Mouse (Mus musculus) layer of hippocampus, adult 2 months (tissue): ENCODE measurements around the gene Cat. TPM values are rescaled to one million over a fixed set of nuclear protein-coding genes. Genes with fewer than 3 reads are reported as not detected.
A peak's percentile ranks its signal among the peaks of the same experiment; 100 is the strongest.

ENCODE experiments used
- DNase-seq, 2 experiments: peaks; one replicate each; pipeline ENCODE4 v3.0.0; 2022; ENCODE audit warnings: low spot score in 2 of 2
- H3K27ac ChIP-seq: fragments of 200-600 bp; 2 replicates; pipeline ENCODE4 v1.8.1; 2022
- H3K4me3 ChIP-seq: fragments of 200-600 bp; 2 replicates; pipeline ENCODE4 v1.8.1; 2022; ENCODE audit warnings: mild to moderate bottlenecking
- CTCF ChIP-seq: fragments of 200-600 bp; conservative IDR thresholded peaks from 2 replicates; pipeline ENCODE4 v1.8.1; 2022; ENCODE audit warnings: antibody characterized with exemption, mild to moderate bottlenecking, moderate library complexity
- total RNA-seq, 2 experiments: library from RNA; stranded (reverse); gene quantifications; 2 replicates each; pipeline ENCODE4 v1.2.3; 2021

The Cat gene
- total RNA-seq, 2 experiments from 2014 or later = 48.2 to 55.2 TPM

DNA sequence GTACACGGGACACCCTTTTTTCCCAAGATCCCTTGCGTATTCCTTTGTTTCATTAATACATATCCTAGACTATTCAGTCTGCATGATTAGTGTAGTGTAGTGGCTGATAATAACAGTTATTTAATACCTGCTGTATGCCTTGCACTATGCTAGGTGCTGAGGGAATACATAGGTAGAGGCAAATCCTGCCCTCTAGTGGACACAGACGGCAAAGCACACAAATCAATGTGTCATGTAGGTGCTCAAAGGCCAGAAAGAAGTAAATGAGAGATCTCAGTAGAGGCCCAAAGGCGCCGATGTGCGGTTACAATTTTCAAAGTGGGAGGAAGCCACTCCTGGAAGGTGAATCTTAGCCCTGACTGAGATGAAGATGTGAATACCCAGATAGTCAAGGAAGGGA lies 39.2 kb downstream of the Cat start:
- Histone ChIP-seq H3K27ac (no peak overlapping the region), H3K4me3 (no peak overlapping the region)
- peak; percentile 32 to 49 for DNase-seq
- TF ChIP-seq CTCF = peak; percentile 92

GRCm38 (mm10) chr2:103439710-103440109 lies 45.2 kb downstream of the Cat start:
- TF ChIP-seq CTCF = peak; percentile 93
- H3K27ac ChIP-seq = 0 out of 2 replicates have a peak overlapping the region, but pooled peaks have one; percentile 1
- no peak overlapping the region for H3K4me3 ChIP-seq
- DNase-seq = peak; percentile 71 to 81

GRCm38 (mm10) chr2:103439071-103439622 lies 45.8 kb downstream of the Cat start:
- no peak for DNase-seq
- no peak overlapping the region for H3K4me3 ChIP-seq
- no peak for TF ChIP-seq CTCF
- H3K27ac ChIP-seq = 0 out of 2 replicates have a peak overlapping the region, but pooled peaks have one; percentile 1

- TF ChIP-seq CTCF = no peak
- Histone ChIP-seq H3K4me3 (no peak overlapping the region), H3K27ac (no peak overlapping the region)
- no peak for DNase-seq
Measured at GRCm38 (mm10) chr2:103436534-103436933, 48.4 kb downstream of the Cat start.

- TF ChIP-seq CTCF = no peak
- Histone ChIP-seq H3K4me3 (no peak overlapping the region), H3K27ac (peak overlapping the region; percentile 55)
- peak in 1 of 2 experiments; percentile 23 for DNase-seq
Measured at GRCm38 (mm10) chr2:103435110-103435509, 49.9 kb downstream of the Cat start.

GRCm38 (mm10) chr2:103432695-103433275 lies 52.2 kb downstream of the Cat start:
- DNase-seq = no peak
- no peak overlapping the region for H3K27ac ChIP-seq
- H3K4me3 ChIP-seq = no peak overlapping the region
- TF ChIP-seq CTCF = no peak

GRCm38 (mm10) chr2:103430712-103431111 lies 54.2 kb downstream of the Cat start:
- no peak overlapping the region for H3K4me3 ChIP-seq
- H3K27ac ChIP-seq = no peak overlapping the region
- no peak for DNase-seq
- TF ChIP-seq CTCF = no peak

DNA sequence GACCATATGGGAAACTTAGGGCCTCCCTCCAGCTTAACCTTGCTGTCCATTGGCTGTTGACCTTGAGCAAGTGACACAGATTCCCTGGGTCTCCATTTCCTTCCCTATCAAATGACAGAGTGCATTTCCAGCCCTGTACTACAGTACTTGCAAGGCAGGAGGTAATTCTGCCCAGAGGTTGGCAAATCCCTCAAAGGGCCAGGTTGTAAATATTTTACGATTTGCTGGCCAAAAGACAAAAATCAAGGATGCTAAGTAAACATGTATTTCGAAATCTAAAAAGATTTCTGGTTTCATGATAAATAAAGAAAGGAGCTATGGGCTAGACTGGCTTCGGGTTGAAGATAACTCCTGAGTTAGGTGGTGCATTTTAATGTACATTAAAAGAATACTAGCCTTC lies 56.6 kb downstream of the Cat start:
- Histone ChIP-seq H3K27ac (no peak overlapping the region), H3K4me3 (no peak overlapping the region)
- no peak for TF ChIP-seq CTCF
- no peak for DNase-seq

DNA sequence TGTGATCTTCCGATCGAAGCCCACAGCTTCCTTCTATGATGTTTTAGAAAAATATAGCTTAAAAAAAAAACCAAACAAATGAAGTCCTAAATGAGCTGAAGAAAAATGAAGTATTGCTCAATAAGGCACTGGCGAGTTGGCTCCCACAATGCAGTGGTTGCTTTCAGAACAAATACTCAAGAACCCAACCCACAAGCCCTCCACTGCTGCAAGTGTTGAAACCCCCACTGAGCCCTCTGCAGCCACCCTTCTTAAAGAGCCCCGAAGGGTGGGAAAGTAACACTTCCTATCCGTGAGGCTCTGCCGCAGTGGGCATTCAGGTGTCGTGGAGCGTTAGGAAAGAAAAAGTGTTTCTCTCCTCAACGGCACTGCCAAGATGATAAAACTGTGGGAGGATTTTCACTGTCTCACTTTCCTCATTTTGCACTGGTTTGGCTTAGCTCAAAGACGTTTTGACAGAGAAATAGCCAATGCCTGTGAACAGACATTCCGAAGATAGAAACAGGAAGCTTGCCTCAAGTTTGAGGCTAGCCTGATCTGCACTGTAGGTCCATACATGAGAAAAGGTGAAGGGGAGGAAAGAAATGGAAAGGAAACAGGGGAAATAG lies 59.4 kb downstream of the Cat start:
- no peak for TF ChIP-seq CTCF
- H3K27ac ChIP-seq = no peak overlapping the region
- no peak overlapping the region for H3K4me3 ChIP-seq
- DNase-seq = no peak

DNA sequence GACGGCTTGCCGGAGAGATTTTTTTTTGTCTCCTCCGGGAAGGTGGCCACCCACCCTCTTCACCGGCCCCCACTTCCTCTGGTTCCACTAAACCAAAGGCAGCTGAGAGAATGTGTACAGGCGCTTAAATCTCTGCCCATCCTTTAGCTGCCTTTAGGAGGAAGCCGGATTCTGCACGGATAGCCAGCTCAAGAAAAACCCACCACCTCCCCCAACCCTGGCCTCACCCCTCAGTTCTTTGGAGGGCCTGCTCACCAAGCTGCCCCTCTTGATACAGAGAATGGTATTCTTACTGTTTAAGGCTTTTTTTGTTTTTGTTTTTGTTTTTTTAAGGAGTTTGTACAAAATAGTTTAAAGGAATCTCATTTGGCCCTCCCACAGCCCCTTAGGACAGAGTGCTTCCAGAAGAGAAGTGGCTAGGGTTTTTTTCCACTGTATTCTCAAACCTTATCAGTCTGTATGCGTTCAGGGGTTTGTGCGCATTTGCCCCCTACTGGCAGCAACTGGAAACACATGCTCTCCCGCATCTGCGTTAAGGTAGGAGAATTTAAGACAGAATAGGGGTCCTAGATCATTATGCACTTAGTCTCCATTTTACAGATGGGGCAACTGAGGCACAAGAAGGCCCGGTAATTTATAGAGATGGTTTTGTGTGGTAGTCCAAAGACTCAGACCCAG lies 60.5 kb downstream of the Cat start:
- peak; percentile 37 to 76 for DNase-seq
- H3K4me3 ChIP-seq = no peak overlapping the region
- no peak overlapping the region for H3K27ac ChIP-seq
- TF ChIP-seq CTCF = peak; percentile 99

- H3K27ac ChIP-seq = no peak overlapping the region
- no peak overlapping the region for H3K4me3 ChIP-seq
- no peak for DNase-seq
- TF ChIP-seq CTCF = no peak
Measured at GRCm38 (mm10) chr2:103423884-103424283, 61.1 kb downstream of the Cat start.

GRCm38 (mm10) chr2:103420650-103421507 lies 64.1 kb downstream of the Cat start:
- Histone ChIP-seq H3K4me3 (no peak overlapping the region), H3K27ac (no peak overlapping the region)
- no peak for DNase-seq
- TF ChIP-seq CTCF = no peak
